Mouse (Mus musculus) CH12.LX (cell line): Measurements from ENCODE around the gene Ptchd1. TPM values are rescaled to one million over a fixed set of nuclear protein-coding genes. Genes with fewer than 3 reads are reported as not detected.

Experiments
- DNase-seq: peaks from one replicate; pipeline ENCODE4 v3.0.0-alpha.2; 2013; ENCODE audit errors: extremely low read depth
- H3K27ac ChIP-seq: 2 replicates; pipeline ENCODE4 v1.5.1; 2012; ENCODE audit warnings: low read depth, mild to moderate bottlenecking, control low read depth, moderate library complexity; ENCODE audit not compliant: insufficient read depth
- H3K27me3 ChIP-seq: replicated peaks from 2 replicates; pipeline ENCODE3; 2012; ENCODE audit warnings: inconsistent platforms
- H3K36me3 ChIP-seq, 2 experiments: replicated peaks in 1 of 2; 2 replicates each; pipeline versions ENCODE3 to v1.6.1; 2012; ENCODE audit warnings: inconsistent platforms in 1 of 2, low read length in 1 of 2, mild to moderate bottlenecking in 1 of 2, mixed read lengths in 1 of 2, moderate library complexity in 1 of 2; ENCODE audit not compliant: control insufficient read depth in 1 of 2, insufficient read depth in 1 of 2
- H3K4me1 ChIP-seq, 2 experiments: 2 replicates each; pipeline ENCODE4 v1.6.1; 2012; ENCODE audit warnings: inconsistent platforms in 1 of 2, moderate library complexity in 1 of 2; ENCODE audit not compliant: insufficient read depth in 2 of 2, control insufficient read depth in 1 of 2
- H3K4me2 ChIP-seq: 2 replicates; pipeline ENCODE4 v1.6.1; 2012; ENCODE audit warnings: low read depth, mild to moderate bottlenecking, control low read depth; ENCODE audit not compliant: poor library complexity, insufficient read depth, severe bottlenecking
- H3K4me3 ChIP-seq, 3 experiments: fragments of 150-350 bp in 1 of 3; sonication (generic) in 1 of 3; replicated peaks in 1 of 3; 2 replicates each; pipeline versions ENCODE3 to v1.5.1; 2011 to 2012; ENCODE audit warnings: low read depth in 2 of 3, low read length in 2 of 3, mild to moderate bottlenecking in 2 of 3, moderate library complexity in 2 of 3, control low read depth in 1 of 3, improper control_type of control experiment in 1 of 3, inconsistent platforms in 1 of 3, mixed read lengths in 1 of 3; ENCODE audit not compliant: poor library complexity in 1 of 3
- H3K79me2 ChIP-seq: replicated peaks from 2 replicates; pipeline ENCODE4 v1.6.1; 2012; ENCODE audit warnings: mild to moderate bottlenecking, moderate library complexity; ENCODE audit not compliant: control insufficient read depth, poor library complexity, insufficient read depth, severe bottlenecking; ENCODE audit errors: extremely low read depth
- H3K9ac ChIP-seq: 2 replicates; pipeline ENCODE4 v1.6.1; 2012; ENCODE audit warnings: low read depth, mild to moderate bottlenecking, control low read depth, moderate library complexity; ENCODE audit not compliant: insufficient read depth
- H3K9me3 ChIP-seq: replicated peaks from 2 replicates; pipeline ENCODE3; 2012; ENCODE audit warnings: low read length, inconsistent platforms, mixed read lengths
- IRF4 ChIP-seq: IDR thresholded peaks from 2 replicates; pipeline ENCODE4 v1.6.1; 2014; ENCODE audit warnings: low read depth, mild to moderate bottlenecking, inconsistent platforms, low read length, improper control_type of control experiment
- KAT2A ChIP-seq: IDR thresholded peaks from 2 replicates; pipeline ENCODE4 v1.6.1; 2012; ENCODE audit warnings: low read length, improper control_type of control experiment, inconsistent platforms; ENCODE audit not compliant: insufficient replicate concordance
- MYC ChIP-seq: IDR thresholded peaks from 2 replicates; pipeline ENCODE4 v1.6.1; 2011; ENCODE audit warnings: low read depth, mild to moderate bottlenecking, improper control_type of control experiment, low read length
- dilution Hi-C: fragments of 300-500 bp; cut with MboI; formaldehyde crosslinking; loops from 2 replicates; pipeline ENCODE4 v1.14.3; 2020; ENCODE audit warnings: low sequenced_read_pairs; ENCODE audit not compliant: extremely low pct_unique_long_range_greater_than_20kb, extremely low pct_ligation_motif_present
- in situ Hi-C: fragments of 300-500 bp; cut with MboI; formaldehyde crosslinking; loops from 3 replicates; pipeline ENCODE4 v1.14.3; 2019; ENCODE audit warnings: low sequenced_read_pairs, low pct_ligation_motif_present, low pct_unique_long_range_greater_than_20kb, mixed read lengths
- polyA plus RNA-seq: library from polyadenylated mRNA; unstranded; fragments of >175 nt; gene quantifications from 2 replicates; pipeline ENCODE4 v1.2.1, GENCODE M21; 2012; ENCODE audit warnings: low read depth; ENCODE audit not compliant: insufficient read length
- total RNA-seq, 2 experiments: library from RNA; depleted of rRNA; stranded (reverse); fragments of 300-350 nt in 1 of 2; fragments of >200 nt in 1 of 2; gene quantifications; 2 replicates each; pipeline ENCODE4 v1.2.3; 2012 to 2014

The Ptchd1 gene
- total and polyA plus RNA-seq, 3 experiments, result not detected

- peak; percentile 4 for DNase-seq
- no peaks in the 10 kb centered on the region for H3K27me3 ChIP-seq
- no peaks in the 10 kb centered on the region for H3K36me3 ChIP-seq
- H3K4me2 ChIP-seq, result no peak overlapping the region
- H3K79me2 ChIP-seq, result no peaks in the 10 kb centered on the region
- dilution Hi-C loops (no loop called here), in situ Hi-C loops (no loop called here)
- H3K4me3 ChIP-seq, result no peak overlapping the region
- no peak overlapping the region for H3K27ac ChIP-seq
- no peak overlapping the region for H3K9ac ChIP-seq
- H3K9me3 ChIP-seq, result no peaks in the 10 kb centered on the region
- TF ChIP-seq MYC (no peak), IRF4 (no peak), KAT2A (no peak)
- H3K4me1 ChIP-seq, result peaks cover 0 to 6% of the 10 kb centered on the region in 2 experiments; a peak in 2 of 4 replicates
These were observed 79.8 kb downstream of the Ptchd1 start for GRCm38 (mm10) chrX:155543780-155544179.

Other genes starting within 250 kb of the Ptchd1 start
- not detected in 2 replicates for gene Gm15155, start 927 bp upstream of the Ptchd1 start, total RNA-seq (2012; rRNA removed)
- not detected in 2 replicates for gene Gm15155, start 927 bp upstream of the Ptchd1 start, total RNA-seq (2014; rRNA removed)
- gene Gm15155, start 927 bp upstream of the Ptchd1 start, polyA plus RNA-seq, result not detected in 2 replicates